25 mouse cellular contexts compared by ENCODE assay signal in the genomic region with DNA sequence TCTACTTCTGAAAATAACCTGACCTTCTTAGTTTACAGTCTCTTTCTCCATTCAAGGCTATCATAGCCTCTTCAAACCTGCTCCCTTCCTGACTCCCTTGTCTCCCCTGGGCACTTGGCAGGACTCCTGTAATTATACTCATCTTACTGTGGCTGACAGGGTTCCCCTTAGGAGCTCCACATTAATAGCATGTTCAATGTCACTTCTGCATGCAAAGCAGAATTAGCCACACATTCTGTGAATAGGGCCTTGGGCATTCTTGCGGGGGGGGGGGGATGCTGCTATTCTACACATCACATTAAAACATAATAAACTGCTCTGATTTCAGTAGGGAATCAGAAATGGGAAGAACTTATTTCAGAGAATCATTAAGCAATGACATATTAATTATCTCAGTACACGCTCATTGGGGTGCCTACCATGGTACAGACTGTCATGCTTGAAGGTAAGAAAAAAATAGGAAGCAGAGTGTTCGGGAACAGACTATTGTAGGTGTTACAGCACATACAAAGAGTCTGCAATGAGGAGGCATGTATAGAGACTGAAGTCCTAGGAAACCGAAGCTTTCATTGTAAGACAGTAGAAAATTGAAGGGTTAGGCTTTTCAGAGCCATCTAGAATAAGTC.
DNase-seq lines count a peak whose midpoint lies in the region; ATAC-seq lines count a peak whose summit lies in the region.
"Had no signal": no experiment of that assay in that cellular context is flagged by ENCODE, and none has a peak within 500 bp of the region (broad histone marks: within the 10 kb centered on the region; RNA-seq: fewer than 3 reads in every experiment).

No protein-coding gene starts in this region.

- peak; percentile 46; the same call in 1 of the 2 replicates for ATAC-seq in hindbrain, embryonic 12.5 days (ENCODE audit: low FRiP score)
- no peak for ATAC-seq in midbrain, embryonic 13.5 days
- peak; percentile 36; the same call in 1 of the 2 replicates for ATAC-seq in neural tube, embryonic 13.5 days (ENCODE audit: low read depth)
- ATAC-seq: forebrain, embryonic 14.5 days; Patski had no signal

- no peaks in the 10 kb centered on the region for H3K4me1 ChIP-seq in hindbrain, embryonic 12.5 days
- H3K4me1 ChIP-seq in hindbrain, embryonic 10.5 days (replicated peaks) = no peaks in the 10 kb centered on the region
- no peaks in the 10 kb centered on the region for H3K4me1 ChIP-seq in midbrain, embryonic 13.5 days (replicated peaks)
- H3K4me1 ChIP-seq in midbrain, embryonic 10.5 days = no peaks in the 10 kb centered on the region
- peaks cover 11% of the 10 kb centered on the region for H3K4me1 ChIP-seq in neural tube, embryonic 13.5 days (replicated peaks)
- H3K4me1 ChIP-seq: embryonic facial prominence, embryonic 12.5 days; embryonic facial prominence, embryonic 15.5 days; heart, embryonic 12.5 days; heart, embryonic 15.5 days had no signal

- H3K9me3 ChIP-seq in hindbrain, embryonic 12.5 days (replicated peaks) = no peaks in the 10 kb centered on the region
- H3K9me3 ChIP-seq in hindbrain, embryonic 10.5 days = no peaks in the 10 kb centered on the region
- no peaks in the 10 kb centered on the region for H3K9me3 ChIP-seq in midbrain, embryonic 13.5 days
- no peaks in the 10 kb centered on the region for H3K9me3 ChIP-seq in midbrain, embryonic 10.5 days (replicated peaks)
- H3K9me3 ChIP-seq in neural tube, embryonic 13.5 days = no peaks in the 10 kb centered on the region
- H3K9me3 ChIP-seq: embryonic facial prominence, embryonic 12.5 days; embryonic facial prominence, embryonic 15.5 days; heart, embryonic 12.5 days; heart, embryonic 15.5 days had no signal

- 72% methylated on average over 4 of the region's 4 CpGs for WGBS in hindbrain, embryonic 12.5 days
- WGBS in hindbrain, embryonic 10.5 days = 86% methylated on average over 4 of the region's 4 CpGs
- WGBS in midbrain, embryonic 13.5 days = 80% methylated on average over 4 of the region's 4 CpGs
- WGBS in midbrain, embryonic 10.5 days = 83% methylated on average over 4 of the region's 4 CpGs
- 61% methylated on average over 4 of the region's 4 CpGs for WGBS in neural tube, embryonic 13.5 days

- no peak overlapping the region for H3K27ac ChIP-seq in hindbrain, embryonic 12.5 days
- no peak overlapping the region for H3K27ac ChIP-seq in hindbrain, embryonic 10.5 days
- H3K27ac ChIP-seq in midbrain, embryonic 13.5 days = 0 out of 2 replicates have a peak overlapping the region, but pooled peaks have one; percentile 7
- no peak overlapping the region for H3K27ac ChIP-seq in midbrain, embryonic 10.5 days (replicated peaks)
- H3K27ac ChIP-seq in neural tube, embryonic 13.5 days (replicated peaks) = no peak overlapping the region
- H3K27ac ChIP-seq: embryonic facial prominence, embryonic 12.5 days; embryonic facial prominence, embryonic 15.5 days; heart, embryonic 15.5 days had no signal

- H3K4me3 ChIP-seq in hindbrain, embryonic 12.5 days = no peak overlapping the region
- no peak overlapping the region for H3K4me3 ChIP-seq in hindbrain, embryonic 10.5 days
- H3K4me3 ChIP-seq in midbrain, embryonic 13.5 days (replicated peaks) = no peak overlapping the region
- H3K4me3 ChIP-seq in midbrain, embryonic 10.5 days = no peak overlapping the region
- no peak overlapping the region for H3K4me3 ChIP-seq in neural tube, embryonic 13.5 days
- H3K4me3 ChIP-seq: embryonic facial prominence, embryonic 12.5 days; embryonic facial prominence, embryonic 15.5 days; heart, embryonic 12.5 days; heart, embryonic 15.5 days had no signal

- no peak for DNase-seq in hindbrain, embryonic 10.5 days (ENCODE audit: low spot score)
- DNase-seq in midbrain, embryonic 10.5 days (ENCODE audit: low spot score) = no peak
- no peak for DNase-seq in neural tube, embryonic 10.5 days (ENCODE audit: extremely low spot score, low spot score)
- DNase-seq in lung, adult 18-20 months = no peak
- DNase-seq in yolk sac, embryonic 10.5 days (ENCODE audit: low spot score) = no peak
- DNase-seq: adrenal gland, postnatal 10 days; adrenal gland, postnatal 36 days; cerebellum, adult 11 months; cerebellum, adult 2 months; cerebellum, adult 9-11 months; cerebellum, postnatal 25 days; gastrocnemius, postnatal 25 days; heart, adult 18-20 months; heart, postnatal 36 days had no signal

- no peak overlapping the region for H3K4me2 ChIP-seq in hindbrain, embryonic 12.5 days (replicated peaks)
- H3K4me2 ChIP-seq in midbrain, embryonic 13.5 days (replicated peaks) = no peak overlapping the region
- H3K4me2 ChIP-seq in neural tube, embryonic 13.5 days = no peak overlapping the region
- H3K4me2 ChIP-seq: embryonic facial prominence, embryonic 12.5 days; embryonic facial prominence, embryonic 15.5 days; heart, embryonic 12.5 days; heart, embryonic 15.5 days had no signal

- H3K27me3 ChIP-seq in hindbrain, embryonic 12.5 days = no peaks in the 10 kb centered on the region
- H3K27me3 ChIP-seq in hindbrain, embryonic 10.5 days (ENCODE audit: insufficient read depth, poor library complexity, severe bottlenecking) = no peaks in the 10 kb centered on the region
- H3K27me3 ChIP-seq in midbrain, embryonic 13.5 days = no peaks in the 10 kb centered on the region
- no peaks in the 10 kb centered on the region for H3K27me3 ChIP-seq in midbrain, embryonic 10.5 days (ENCODE audit: low read depth, poor library complexity, severe bottlenecking)
- no peaks in the 10 kb centered on the region for H3K27me3 ChIP-seq in neural tube, embryonic 13.5 days
- H3K27me3 ChIP-seq: CH12.LX; embryonic facial prominence, embryonic 12.5 days; embryonic facial prominence, embryonic 15.5 days; heart, embryonic 12.5 days; heart, embryonic 15.5 days had no signal

- H3K36me3 ChIP-seq in hindbrain, embryonic 12.5 days = no peaks in the 10 kb centered on the region
- H3K36me3 ChIP-seq in hindbrain, embryonic 10.5 days = no peaks in the 10 kb centered on the region
- no peaks in the 10 kb centered on the region for H3K36me3 ChIP-seq in midbrain, embryonic 13.5 days
- no peaks in the 10 kb centered on the region for H3K36me3 ChIP-seq in midbrain, embryonic 10.5 days
- no peaks in the 10 kb centered on the region for H3K36me3 ChIP-seq in neural tube, embryonic 13.5 days
- H3K36me3 ChIP-seq: embryonic facial prominence, embryonic 12.5 days; embryonic facial prominence, embryonic 15.5 days; G1E; heart, embryonic 12.5 days; heart, embryonic 15.5 days had no signal

- no peak overlapping the region for H3K9ac ChIP-seq in hindbrain, embryonic 12.5 days
- no peak overlapping the region for H3K9ac ChIP-seq in midbrain, embryonic 13.5 days (replicated peaks)
- H3K9ac ChIP-seq in neural tube, embryonic 13.5 days = no peak overlapping the region
- H3K9ac ChIP-seq: embryonic facial prominence, embryonic 12.5 days; embryonic facial prominence, embryonic 15.5 days; heart, embryonic 12.5 days; heart, embryonic 15.5 days had no signal
